Mouse (Mus musculus) liver, postnatal 0 days (tissue): Measurements from ENCODE around the gene Gng13.

Experiments used
- CTCF ChIP-seq: sonication (generic); IDR thresholded peaks from 2 replicates; pipeline ENCODE4 v1.5.1; 2016; ENCODE audit warnings: antibody characterized with exemption, low read depth
- EP300 ChIP-seq: IDR thresholded peaks from 2 replicates; pipeline ENCODE4 v1.6.1; 2016; ENCODE audit warnings: antibody characterized with exemption, low read depth, mild to moderate bottlenecking

- TF ChIP-seq CTCF (no peak), EP300 (no peak)
Measured at GRCm38 (mm10) chr17:25727265-25728008, 10.5 kb downstream of the Gng13 start, which contains the start of the genes Chtf18 and Rpusd1.
